Mouse (Mus musculus): ENCODE measurements around the gene Rpa1.
"Not testable (repeated sequence)": the region's sequence is repeated elsewhere in the genome, so short reads cannot be mapped to it uniquely, and the experiment has no call there.

The Rpa1 gene

GRCm38 (mm10) chr11:75348199-75348889 is at the start of gene Rpa1, which contains the start of gene Smyd4:
TSS of gene Rpa1 (minus strand) at chr11:75348324.
TSS of gene Smyd4 (plus strand) at chr11:75348433.
- peak; percentile 95 for DNase-seq (ENCODE audit: low spot score)

- no peak for DNase-seq (ENCODE audit: low spot score)
These were observed 49.3 kb upstream of the Rpa1 start for GRCm38 (mm10) chr11:75397452-75397851.

- no peak for DNase-seq (ENCODE audit: low spot score)
These were observed 47.5 kb upstream of the Rpa1 start for GRCm38 (mm10) chr11:75395611-75396010.

DNA sequence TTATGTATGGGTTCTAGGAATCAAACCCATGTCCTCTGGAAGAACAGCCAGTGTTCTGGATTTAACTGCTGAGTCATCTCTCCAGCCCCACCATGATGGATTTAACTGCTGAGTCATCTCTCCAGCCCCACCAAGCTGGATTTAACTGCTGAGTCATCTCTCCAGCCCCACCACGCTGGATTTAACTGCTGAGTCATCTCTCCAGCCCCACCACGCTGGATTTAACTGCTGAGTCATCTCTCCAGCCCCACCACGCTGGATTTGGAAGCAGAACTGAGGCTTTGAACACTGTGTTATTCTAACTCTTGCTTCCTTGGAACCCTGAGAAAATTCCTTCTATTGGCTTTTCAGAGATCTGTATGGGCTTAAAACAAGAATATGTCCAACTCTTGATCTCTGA is 35.4 kb upstream of the Rpa1 start:
- not testable (repeated sequence) for DNase-seq (ENCODE audit: low spot score)

- not testable (repeated sequence) for DNase-seq (ENCODE audit: low spot score)
These were observed 30.7 kb upstream of the Rpa1 start for GRCm38 (mm10) chr11:75378786-75379185.

DNA sequence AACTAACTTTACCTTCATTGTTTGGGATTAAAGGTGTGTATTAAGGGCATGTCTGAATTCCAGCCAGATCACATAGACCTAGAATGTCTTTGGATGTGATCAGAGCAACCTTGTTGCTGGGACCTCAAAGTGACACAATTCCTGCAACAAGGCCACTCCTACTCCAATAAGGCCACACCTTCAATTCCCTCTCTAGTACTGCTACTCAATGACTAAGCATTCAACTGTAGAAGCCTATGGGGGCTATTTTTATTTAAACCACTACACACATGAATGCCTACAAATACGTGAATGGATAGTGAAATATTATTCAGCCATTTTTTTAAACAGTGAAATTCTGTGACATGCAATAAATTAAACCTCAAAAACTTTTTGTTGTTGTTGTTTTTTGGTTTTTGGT is 29.0 kb upstream of the Rpa1 start:
- no peak for DNase-seq (ENCODE audit: low spot score)

GRCm38 (mm10) chr11:75355475-75355874 is 7.4 kb upstream of the Rpa1 start:
- DNase-seq (ENCODE audit: low spot score): no peak

DNA sequence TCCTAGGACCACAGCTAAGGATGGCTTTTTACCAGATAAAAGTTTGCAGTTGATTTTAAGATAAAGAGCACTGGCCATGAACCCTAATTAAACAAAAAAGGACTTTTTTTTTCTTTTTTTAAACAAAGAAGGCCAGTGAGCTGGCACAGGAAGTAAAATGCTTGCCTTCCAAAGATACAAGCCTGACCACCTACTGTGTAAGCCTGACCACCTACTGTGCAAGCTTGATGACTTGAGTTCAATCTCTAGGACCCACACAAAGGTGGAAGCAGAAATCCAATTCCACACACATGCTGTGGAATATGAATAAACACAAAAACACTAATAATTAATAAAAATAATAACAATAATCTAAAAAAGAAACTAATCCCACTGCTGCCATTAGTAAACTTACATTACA is 3.1 kb upstream of the Rpa1 start:
- DNase-seq (ENCODE audit: low spot score): no peak

DNA sequence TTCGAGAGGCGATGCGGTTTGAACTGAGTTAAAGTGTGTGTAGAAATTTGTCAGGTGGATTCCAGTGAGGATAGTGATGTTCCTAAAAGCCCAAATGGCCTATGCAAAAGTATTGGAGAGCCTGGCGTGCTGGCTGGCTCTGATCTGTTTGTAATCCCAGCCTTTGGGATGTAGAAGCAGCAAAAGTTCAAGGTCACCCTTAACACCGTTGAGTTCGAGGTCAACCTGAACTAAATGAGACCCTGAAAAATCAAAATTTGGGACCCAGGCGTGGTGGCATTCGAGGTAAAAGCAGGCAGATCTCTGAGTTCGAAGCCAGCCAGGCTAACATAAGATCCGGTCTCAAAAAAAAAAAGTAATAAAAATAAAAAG is 752 bp upstream of the Rpa1 start:
- no peak for DNase-seq (ENCODE audit: low spot score)

DNA sequence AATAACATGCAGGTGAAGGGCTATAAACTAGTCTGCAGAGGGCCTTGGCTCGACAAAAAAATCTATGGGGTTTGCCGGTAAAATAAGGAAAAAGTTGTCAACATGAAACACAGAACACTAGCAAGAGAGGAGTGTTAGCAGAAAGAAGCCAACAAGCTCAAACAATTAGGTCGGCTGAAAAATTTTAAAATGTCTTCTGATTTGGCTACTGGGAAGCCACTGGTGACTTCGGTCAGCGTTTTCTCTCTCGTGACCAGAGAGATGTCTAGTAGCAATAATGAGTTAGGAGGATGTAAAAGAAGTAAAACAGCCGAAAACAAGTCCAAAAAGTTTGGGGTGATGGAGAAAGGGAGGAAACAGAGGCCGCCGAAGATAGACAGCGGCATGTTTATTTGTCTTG is 528 bp downstream of the Rpa1 start:
- no peak for DNase-seq (ENCODE audit: low spot score)

DNA sequence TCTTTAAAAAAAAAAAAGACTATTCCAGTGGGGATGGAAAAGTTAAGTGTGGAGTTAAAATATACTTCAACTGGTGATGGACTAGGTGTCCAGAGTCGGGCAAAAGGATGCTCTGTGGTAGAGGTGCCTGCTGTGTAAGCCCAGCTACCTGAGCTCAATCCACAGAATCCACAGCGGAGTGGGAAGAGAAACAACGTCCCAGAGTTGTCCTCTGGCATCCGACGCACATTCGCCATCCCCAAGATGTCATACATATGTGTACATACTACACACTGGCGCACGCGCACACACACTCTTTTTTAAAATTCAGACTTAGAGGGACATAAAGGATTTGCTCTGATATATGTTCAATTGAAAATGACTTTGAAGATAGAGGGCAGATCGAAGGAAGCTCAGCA is 937 bp downstream of the Rpa1 start:
- DNase-seq (ENCODE audit: low spot score): no peak

GRCm38 (mm10) chr11:75346556-75347187 is 1.5 kb downstream of the Rpa1 start:
- DNase-seq (ENCODE audit: low spot score): no peak

DNA sequence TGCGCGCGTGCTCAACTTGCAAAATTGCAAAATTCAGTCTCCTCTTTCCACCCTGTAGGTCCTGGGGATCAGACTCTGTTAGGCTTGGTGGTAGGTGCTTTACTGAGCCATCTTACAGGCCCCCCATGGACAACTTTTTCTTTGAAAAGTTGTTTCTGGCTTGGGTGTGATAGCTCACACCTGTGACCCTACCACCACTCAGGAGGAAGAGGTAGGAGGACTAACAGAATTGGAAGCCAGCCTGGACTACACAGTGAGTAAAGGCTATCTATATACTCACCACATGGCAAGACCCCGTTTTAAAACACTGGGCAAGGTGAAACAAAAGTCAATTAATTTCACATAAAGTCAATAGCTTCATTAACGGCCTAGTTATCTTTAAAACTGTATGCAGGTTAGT is 3.4 kb downstream of the Rpa1 start:
- DNase-seq (ENCODE audit: low spot score): no peak

DNA sequence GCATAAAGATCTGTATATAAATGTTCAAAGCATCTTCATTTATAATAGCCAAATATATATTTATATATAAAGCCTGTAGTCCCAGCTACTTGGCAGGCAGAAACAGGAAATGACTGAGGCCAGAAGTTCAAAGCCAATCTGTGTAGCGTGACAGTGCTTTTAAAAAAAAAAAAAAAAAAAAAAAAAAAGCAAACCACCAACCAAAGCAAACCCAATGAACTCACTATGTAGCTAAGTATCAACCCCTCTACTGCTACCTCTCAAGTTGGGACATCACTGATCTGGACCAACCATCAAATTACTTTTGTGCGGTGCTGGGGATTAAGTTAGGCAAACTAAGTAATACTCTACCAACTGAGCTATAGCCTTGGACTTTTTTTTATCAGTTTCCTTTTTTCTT is 4.0 kb downstream of the Rpa1 start:
- no peak for DNase-seq (ENCODE audit: low spot score)

DNA sequence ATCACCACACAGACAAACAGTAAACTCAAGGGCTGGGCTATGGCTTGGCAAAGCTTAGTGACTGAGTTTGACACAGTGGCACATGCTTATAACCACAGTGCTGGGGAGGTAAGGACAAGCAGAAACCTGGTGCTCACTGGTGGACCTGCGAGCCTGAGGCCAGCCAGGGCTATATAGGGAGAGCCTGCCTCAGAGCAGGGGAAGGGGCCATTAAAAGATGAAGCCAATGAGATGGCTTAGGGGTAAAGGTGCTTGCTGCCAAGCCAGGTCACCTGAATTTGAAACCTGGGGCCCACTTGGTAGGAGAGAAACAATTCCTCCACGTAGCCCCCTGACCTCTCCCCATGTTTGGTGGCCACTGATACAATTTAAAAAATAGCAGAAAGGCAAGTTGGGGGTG is 5.0 kb downstream of the Rpa1 start:
- no peak for DNase-seq (ENCODE audit: low spot score)

GRCm38 (mm10) chr11:75340698-75341345 is 7.3 kb downstream of the Rpa1 start:
- DNase-seq (ENCODE audit: low spot score): no peak

- DNase-seq (ENCODE audit: low spot score): no peak
These were observed 8.0 kb downstream of the Rpa1 start for GRCm38 (mm10) chr11:75340076-75340475.

- DNase-seq (ENCODE audit: low spot score): no peak
These were observed 10.9 kb downstream of the Rpa1 start for GRCm38 (mm10) chr11:75337246-75337645.

- DNase-seq (ENCODE audit: low spot score): no peak
These were observed 11.4 kb downstream of the Rpa1 start for GRCm38 (mm10) chr11:75336676-75337075.

GRCm38 (mm10) chr11:75325969-75326311 is 22.2 kb downstream of the Rpa1 start:
- DNase-seq (ENCODE audit: low spot score): no peak

DNA sequence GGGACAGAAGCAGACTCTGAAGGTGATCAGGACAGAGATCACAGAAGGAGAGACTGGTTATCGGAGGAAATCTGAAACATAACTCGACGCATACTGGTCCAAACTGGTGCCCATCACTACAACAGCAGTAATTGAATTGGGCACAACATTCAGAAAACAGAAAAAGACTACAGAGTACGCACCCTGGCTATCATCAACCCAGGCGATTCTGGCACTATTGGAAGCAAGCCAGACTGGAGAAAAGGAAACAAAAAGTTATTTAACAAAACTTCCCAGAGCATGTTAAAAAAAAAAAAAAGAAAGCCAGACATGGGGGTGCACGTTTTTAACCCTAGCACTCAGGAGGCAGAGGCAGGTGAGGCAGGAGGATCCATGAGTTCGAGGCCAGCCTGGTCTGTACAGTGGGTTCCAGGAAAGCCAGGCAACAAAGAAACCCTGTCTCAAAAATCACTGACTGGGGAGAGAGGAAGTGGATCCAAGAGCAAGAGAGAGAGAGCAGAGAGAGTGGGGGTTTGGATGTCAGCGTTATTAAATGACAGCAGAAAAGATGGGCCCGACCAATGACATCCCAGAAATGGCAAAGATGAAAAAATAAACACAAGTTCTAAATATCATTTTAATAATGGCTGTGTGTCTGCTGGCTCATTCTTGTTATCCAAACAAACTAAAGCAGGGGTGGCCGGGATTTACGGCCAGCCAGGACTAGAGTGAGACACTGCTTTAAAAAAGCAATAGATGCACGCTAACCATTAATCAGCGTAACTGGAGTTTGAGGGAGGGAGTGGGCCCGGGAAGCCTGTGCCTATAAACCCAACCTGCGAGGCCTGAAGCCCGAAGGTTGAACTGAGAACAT is 22.8 kb downstream of the Rpa1 start:
- no peak for DNase-seq (ENCODE audit: low spot score)

DNA sequence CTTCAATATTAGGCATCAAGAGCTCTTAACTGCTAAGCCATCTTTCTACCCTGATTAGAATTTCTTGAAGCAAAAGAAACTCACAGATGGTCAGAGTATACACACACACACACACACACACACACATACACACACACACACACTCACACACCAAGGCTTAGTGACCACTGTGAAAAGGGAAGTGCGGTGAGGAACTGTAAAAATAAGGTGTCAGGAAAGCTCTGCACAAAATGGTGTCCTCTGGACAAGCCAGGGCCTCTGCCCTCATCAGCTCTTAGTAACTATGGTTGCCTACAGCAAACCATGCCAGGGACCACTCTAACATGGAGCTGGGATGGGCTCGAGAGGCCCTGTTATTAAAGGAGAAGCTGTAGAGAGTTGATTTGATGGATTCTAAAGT is 23.7 kb downstream of the Rpa1 start:
- DNase-seq (ENCODE audit: low spot score): no peak

- no peak for DNase-seq (ENCODE audit: low spot score)
These were observed 24.8 kb downstream of the Rpa1 start for GRCm38 (mm10) chr11:75323326-75323737.
